Mouse (Mus musculus) liver, postnatal 0 days (tissue): Measurements from ENCODE around the gene Cxcr5. TPM values are rescaled to one million over a fixed set of nuclear protein-coding genes. Genes with fewer than 3 reads are reported as not detected.
A peak's percentile ranks its signal among the peaks of the same experiment; 100 is the strongest.

Experiments used
- ATAC-seq: fragments of 200-750 bp; cut with Nextera tagmentation; 2 replicates; pipeline ENCODE4 v1.8.0; 2017; ENCODE audit warnings: mild to moderate bottlenecking, moderate library complexity
- DNase-seq: peaks from one replicate; pipeline ENCODE4 v3.0.0-alpha.2; 2016
- H3K27ac ChIP-seq: fragments of 300-500 bp; sonication (generic); 2 replicates; pipeline ENCODE4 v1.5.1; 2014; ENCODE audit warnings: antibody characterized with exemption, moderate library complexity, mild to moderate bottlenecking, low read depth
- H3K27me3 ChIP-seq: fragments of 300-500 bp; sonication (generic); 2 replicates; pipeline ENCODE4 v1.6.1; 2014; ENCODE audit warnings: low read length, control low read depth, mixed read lengths; ENCODE audit not compliant: insufficient read depth
- H3K36me3 ChIP-seq: fragments of 300-500 bp; sonication (generic); replicated peaks from 2 replicates; pipeline ENCODE4 v1.6.1; 2014; ENCODE audit warnings: mild to moderate bottlenecking, control low read depth, low read length, moderate library complexity, mixed read lengths; ENCODE audit not compliant: insufficient read depth
- H3K4me1 ChIP-seq: fragments of 300-500 bp; sonication (generic); 2 replicates; pipeline ENCODE4 v1.6.1; 2014; ENCODE audit warnings: antibody characterized with exemption, mild to moderate bottlenecking, control low read depth; ENCODE audit not compliant: insufficient read depth
- H3K4me2 ChIP-seq: fragments of 300-500 bp; sonication (generic); 2 replicates; pipeline ENCODE4 v1.6.1; 2014; ENCODE audit warnings: low read depth, mild to moderate bottlenecking, low read length, moderate library complexity, mixed read lengths
- H3K4me3 ChIP-seq: fragments of 300-500 bp; sonication (generic); 2 replicates; pipeline ENCODE4 v1.5.1; 2014; ENCODE audit warnings: low read depth, low read length
- H3K9ac ChIP-seq: fragments of 300-500 bp; sonication (generic); replicated peaks from 2 replicates; pipeline ENCODE4 v1.6.1; 2014; ENCODE audit warnings: mild to moderate bottlenecking, moderate library complexity
- H3K9me3 ChIP-seq: fragments of 300-500 bp; sonication (generic); 2 replicates; pipeline ENCODE4 v1.6.1; 2016; ENCODE audit warnings: mild to moderate bottlenecking, control low read depth, low read length, mixed read lengths
- CTCF ChIP-seq: sonication (generic); IDR thresholded peaks from 2 replicates; pipeline ENCODE4 v1.5.1; 2016; ENCODE audit warnings: antibody characterized with exemption, low read depth
- EP300 ChIP-seq: IDR thresholded peaks from 2 replicates; pipeline ENCODE4 v1.6.1; 2016; ENCODE audit warnings: antibody characterized with exemption, low read depth, mild to moderate bottlenecking
- WGBS: fragments of 180-500 bp; shearing (Covaris S2); extraction: QIAGEN DNeasy Blood & Tissue Kit; methylation state at CpG from one replicate; pipeline ENCODE4 v1.1.7; 2014; ENCODE audit not compliant: insufficient replicate concordance; 5-methylcytosine and 5-hydroxymethylcytosine counted together
- polyA plus RNA-seq: library from polyadenylated mRNA; unstranded; fragments of >200 nt; fragmentation: Nextera tagmentation; extraction: Ambion mirVana; gene quantifications from 2 replicates; pipeline ENCODE4 v1.2.1, GENCODE M21; 2015

Cxcr5 gene
- polyA plus RNA-seq, 1 experiment from 2014 or later = 0.55 TPM

DNA sequence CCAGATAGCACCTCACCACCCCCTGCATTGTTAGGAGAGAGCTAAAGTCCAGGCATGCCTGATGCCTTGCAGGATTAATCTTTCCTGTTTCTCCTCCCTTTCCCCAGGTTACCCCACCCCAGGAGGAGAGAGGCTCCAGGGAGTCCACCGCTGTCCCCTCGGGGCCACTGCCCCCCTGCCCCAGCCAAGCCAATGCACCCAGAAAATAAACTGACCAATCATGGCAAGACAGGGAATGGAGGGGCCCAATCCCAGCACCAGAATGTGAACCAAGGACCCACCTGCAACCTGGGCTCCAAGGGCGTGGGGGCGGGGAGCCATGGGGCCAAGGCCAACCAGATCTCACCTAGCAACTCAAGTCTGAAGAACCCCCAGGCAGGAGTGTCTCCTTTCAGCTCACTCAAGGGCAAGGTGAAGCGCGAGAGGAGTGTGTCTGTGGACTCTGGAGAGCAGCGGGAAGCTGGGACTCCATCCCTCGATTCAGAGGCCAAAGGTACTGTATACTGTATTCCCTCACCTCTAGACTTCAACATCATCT, 61.0 kb downstream of the Cxcr5 start:
- H3K36me3 ChIP-seq = peaks cover 4% of the 10 kb centered on the region; the same call in 1 of the 2 replicates
- WGBS = 65% methylated on average over 8 of the region's 8 CpGs
- H3K27me3 ChIP-seq = 0 out of 2 replicates have a peak, but pooled peaks cover 3% of the 10 kb centered on the region
- H3K4me2 ChIP-seq = no peak overlapping the region
- H3K4me1 ChIP-seq = peaks cover 22% of the 10 kb centered on the region
- no peak for ATAC-seq
- no peaks in the 10 kb centered on the region for H3K9me3 ChIP-seq
- TF ChIP-seq CTCF = no peak
- no peak for TF ChIP-seq EP300
- no peak overlapping the region for H3K9ac ChIP-seq
- H3K27ac ChIP-seq = no peak overlapping the region
- H3K4me3 ChIP-seq = no peak overlapping the region
- DNase-seq = no peak

DNA sequence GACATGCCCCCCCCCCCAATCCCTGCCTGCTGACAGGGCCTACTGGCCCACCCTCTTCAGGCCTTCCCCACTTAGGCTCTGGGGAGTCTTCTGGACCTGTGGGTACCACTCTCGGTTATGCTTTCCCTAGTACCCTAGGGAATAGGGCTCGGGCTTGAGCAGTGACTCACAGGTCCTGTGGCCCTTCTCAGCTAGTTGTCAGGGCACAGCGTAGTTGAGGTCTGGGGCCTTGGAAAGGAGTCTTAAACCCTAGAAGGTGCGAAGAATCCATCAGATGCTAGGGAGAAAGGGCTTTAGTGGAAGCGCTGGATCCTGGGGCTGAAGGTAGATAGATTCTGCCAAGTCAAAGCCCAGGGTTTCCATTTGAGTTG, 61.5 kb downstream of the Cxcr5 start:
- no peak for TF ChIP-seq EP300
- TF ChIP-seq CTCF = no peak
- WGBS = 60% methylated on average over 5 of the region's 5 CpGs
- no peaks in the 10 kb centered on the region for H3K9me3 ChIP-seq
- H3K4me1 ChIP-seq = peaks cover 26% of the 10 kb centered on the region
- H3K4me3 ChIP-seq = no peak overlapping the region
- no peak overlapping the region for H3K27ac ChIP-seq
- no peak overlapping the region for H3K9ac ChIP-seq
- no peak overlapping the region for H3K4me2 ChIP-seq
- ATAC-seq (no peak), DNase-seq (no peak)
- 0 out of 2 replicates have a peak, but pooled peaks cover 3% of the 10 kb centered on the region for H3K27me3 ChIP-seq
- H3K36me3 ChIP-seq = peaks cover 4% of the 10 kb centered on the region; the same call in 1 of the 2 replicates

DNA sequence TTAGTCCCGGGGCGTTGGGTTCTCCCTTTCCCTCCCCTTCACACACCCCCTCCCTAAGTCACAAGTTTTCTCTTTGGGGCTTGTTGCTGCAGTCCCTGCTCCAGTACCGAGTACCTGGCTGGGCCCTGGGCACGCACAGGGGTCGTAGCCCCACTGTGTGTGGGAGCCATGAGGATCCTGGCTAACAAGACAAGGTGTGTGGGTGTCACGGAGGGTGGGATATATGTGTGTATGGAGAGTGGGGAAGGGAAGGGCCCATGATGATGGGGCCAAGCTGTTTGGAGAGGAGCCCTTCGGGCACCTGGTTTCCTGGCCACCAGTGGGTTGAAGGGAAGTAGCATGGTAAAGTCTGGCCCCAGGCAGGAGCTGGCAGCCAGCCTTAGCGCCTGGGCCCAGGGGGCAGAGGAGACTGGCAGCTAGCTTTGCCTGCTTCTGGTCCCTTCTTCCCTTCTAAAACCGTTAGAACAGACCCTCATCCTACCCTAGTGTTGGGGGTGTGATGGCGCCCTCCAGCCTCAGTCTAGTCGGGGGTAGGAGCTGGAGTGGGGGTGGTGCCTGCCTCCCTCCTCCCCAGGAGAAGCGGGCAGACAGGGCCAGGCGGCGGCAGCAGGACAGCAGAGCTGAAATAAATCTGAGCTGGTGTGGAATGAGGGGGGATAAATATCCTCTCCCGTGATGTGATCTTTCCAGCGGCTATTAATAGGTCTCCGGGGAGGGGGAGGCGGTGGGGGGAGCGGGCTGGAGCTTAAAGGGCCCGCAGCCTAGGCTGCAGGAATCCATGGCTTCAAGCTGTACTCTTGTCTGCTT, 62.1 kb downstream of the Cxcr5 start:
- WGBS = 48% methylated on average over 19 of the region's 20 CpGs
- 0 out of 2 replicates have a peak overlapping the region, but pooled peaks have one; percentile 1 for H3K9ac ChIP-seq
- H3K4me3 ChIP-seq = no peak overlapping the region
- no peak for DNase-seq
- 0 out of 2 replicates have a peak overlapping the region, but pooled peaks have one; percentile 1 for H3K27ac ChIP-seq
- H3K36me3 ChIP-seq = peaks cover 4% of the 10 kb centered on the region; the same call in 1 of the 2 replicates
- no peak for TF ChIP-seq CTCF
- no peak for TF ChIP-seq EP300
- H3K4me2 ChIP-seq = peak overlapping the region; percentile 72
- H3K9me3 ChIP-seq = no peaks in the 10 kb centered on the region
- no peak for ATAC-seq
- H3K27me3 ChIP-seq = 0 out of 2 replicates have a peak, but pooled peaks cover 3% of the 10 kb centered on the region
- peaks cover 32% of the 10 kb centered on the region for H3K4me1 ChIP-seq

DNA sequence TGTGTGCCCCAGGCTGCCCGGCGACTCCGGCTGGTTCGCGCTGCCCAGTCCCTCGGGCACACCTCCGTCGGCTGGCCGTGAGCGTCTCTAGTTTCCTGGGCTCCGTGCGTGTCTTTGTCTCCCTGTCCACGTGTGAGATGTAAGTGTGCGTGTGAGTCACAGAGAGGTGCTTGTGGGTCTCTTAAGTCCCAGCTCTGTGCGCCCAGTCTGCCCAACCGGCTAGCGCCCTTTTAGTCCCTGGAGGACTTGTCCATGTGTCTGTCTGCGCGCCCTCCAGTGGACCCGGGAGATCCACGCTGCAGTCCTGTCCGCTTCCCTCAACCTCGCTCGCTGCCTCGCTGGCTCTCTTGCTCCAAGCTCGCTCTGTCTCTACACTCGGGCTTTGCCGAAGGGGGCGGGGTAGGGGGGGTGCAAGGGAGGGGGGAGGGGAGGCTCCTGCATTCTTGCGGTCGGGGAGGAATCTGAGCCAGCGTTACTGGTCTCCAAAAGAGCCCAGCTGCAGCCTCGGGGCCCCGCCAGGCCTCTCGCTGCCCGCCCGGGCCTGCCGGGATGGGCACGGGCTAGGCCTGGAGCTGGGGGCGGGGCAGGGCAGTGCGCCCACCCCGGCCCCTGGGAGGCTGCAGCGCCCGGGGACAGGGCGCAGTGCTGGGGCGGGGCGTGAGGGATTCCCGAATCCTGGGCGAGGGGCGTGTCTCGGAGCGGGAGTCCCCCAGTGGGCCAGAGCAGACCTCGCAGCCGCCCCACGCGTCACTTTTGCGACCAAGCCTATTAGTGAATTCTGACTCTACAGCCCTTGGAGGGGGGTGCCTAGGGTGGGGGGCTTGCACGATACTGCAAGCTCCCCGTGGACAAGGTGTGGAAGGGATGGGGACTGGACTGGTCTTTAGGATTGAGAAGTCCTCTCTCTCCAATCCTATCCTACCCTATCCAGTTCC, 63.0 kb downstream of the Cxcr5 start:
- WGBS = 4% methylated on average over 51 of the region's 59 CpGs
- Histone ChIP-seq H3K9me3 (no peaks in the 10 kb centered on the region), H3K27me3 (0 out of 2 replicates have a peak, but pooled peaks cover 3% of the 10 kb centered on the region), H3K9ac (peak overlapping the region; percentile 51), H3K27ac (peak overlapping the region; percentile 29), H3K36me3 (peaks cover 4% of the 10 kb centered on the region; the same call in 1 of the 2 replicates), H3K4me2 (peak overlapping the region; percentile 72), H3K4me3 (peak overlapping the region; percentile 30), H3K4me1 (peaks cover 41% of the 10 kb centered on the region)
- peak; percentile 71 for ATAC-seq
- TF ChIP-seq CTCF (peak; percentile 63), EP300 (no peak)
- DNase-seq = peak; percentile 75

DNA sequence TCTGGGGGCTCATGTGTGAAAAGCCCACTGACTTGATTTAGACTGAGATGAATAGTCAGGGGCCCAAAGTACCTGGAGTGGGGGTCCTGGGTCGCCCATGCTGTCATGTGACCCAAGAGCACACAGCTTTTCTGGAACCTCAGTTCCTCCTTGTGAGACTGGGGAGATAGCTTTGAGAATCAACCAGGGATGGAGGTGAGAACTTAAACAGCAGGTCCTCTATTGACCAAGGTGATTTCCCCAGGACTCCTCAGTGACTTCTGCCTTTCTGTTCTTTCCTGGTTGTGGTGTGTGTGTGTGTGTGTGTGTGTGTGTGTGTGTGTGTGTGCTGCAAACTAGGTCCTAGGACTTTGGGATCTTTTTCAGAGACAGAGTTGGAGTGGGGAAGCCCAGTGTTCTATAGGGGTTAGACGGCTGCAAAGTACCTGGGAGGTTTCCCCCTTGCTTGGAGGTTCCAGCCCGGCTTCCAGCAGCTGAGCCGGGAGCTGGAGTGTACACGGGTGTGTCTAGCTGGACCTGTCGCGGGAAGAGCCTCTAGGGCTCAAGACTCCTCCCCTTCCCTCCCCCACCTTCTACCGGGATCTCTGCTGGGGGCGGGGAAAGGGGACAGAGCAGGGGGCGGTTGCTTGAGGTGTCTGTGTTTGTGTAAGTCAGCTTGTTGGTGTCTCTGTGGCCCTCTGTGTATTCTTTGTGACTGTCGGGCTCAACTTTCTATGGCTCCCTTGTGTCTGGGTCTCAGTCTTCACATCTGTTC, 63.9 kb downstream of the Cxcr5 start:
- WGBS = 3% methylated on average over 11 of the region's 11 CpGs
- H3K4me2 ChIP-seq = peak overlapping the region; percentile 72
- H3K36me3 ChIP-seq = no peaks in the 10 kb centered on the region
- DNase-seq = peak; percentile 65
- 0 out of 2 replicates have a peak, but pooled peaks cover 3% of the 10 kb centered on the region for H3K27me3 ChIP-seq
- TF ChIP-seq EP300 (no peak), CTCF (no peak)
- H3K27ac ChIP-seq = peak overlapping the region; percentile 29
- H3K9ac ChIP-seq = peak overlapping the region; percentile 51
- H3K4me1 ChIP-seq = peaks cover 50% of the 10 kb centered on the region
- peak; percentile 67 for ATAC-seq
- no peaks in the 10 kb centered on the region for H3K9me3 ChIP-seq
- H3K4me3 ChIP-seq = peak overlapping the region; percentile 30
